Mouse (Mus musculus): ENCODE measurements around the gene Abca3. TPM values are rescaled to one million over a fixed set of nuclear protein-coding genes. Genes with fewer than 3 reads are reported as not detected.
"Not testable (repeated sequence)": the region's sequence is repeated elsewhere in the genome, so short reads cannot be mapped to it uniquely, and the experiment has no call there.

Gene Abca3
- total RNA-seq, 2 experiments from 2014 or later = 111 to 118 TPM

DNA sequence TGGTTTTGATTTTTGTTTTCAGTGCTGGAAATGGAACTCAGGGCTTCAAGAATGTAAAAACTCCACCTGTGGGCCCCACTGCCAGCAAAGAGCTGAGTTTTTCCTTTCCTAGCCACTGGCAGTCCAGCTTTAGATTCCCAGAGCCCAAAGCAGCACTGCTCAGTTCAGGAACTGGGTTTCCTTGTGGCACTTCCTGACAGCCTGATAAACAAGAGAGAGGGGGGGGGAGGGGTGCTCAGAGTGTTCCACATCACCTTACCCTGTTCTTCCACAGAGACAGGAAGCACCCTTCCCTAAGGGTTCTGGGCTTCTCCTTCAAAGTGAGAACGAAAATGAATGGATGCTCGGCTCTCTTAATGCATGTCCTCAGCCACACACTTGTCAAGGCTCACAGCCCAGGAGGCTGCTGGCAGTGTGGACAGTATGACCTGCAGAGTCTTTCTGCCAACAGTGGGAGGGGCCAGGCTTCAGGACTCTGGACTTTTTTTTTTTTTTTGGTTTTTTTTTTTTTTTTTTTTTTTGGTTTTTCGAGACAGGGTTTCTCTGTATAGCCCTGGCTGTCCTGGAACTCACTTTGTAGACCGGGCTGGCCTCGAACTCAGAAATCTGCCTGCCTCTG, 23.5 kb downstream of the Abca3 start:
- intact Hi-C loops (cut with DNase I) = no loop called here
- DNase-seq (ENCODE audit: low spot score in 2 of 2) = no peak

DNA sequence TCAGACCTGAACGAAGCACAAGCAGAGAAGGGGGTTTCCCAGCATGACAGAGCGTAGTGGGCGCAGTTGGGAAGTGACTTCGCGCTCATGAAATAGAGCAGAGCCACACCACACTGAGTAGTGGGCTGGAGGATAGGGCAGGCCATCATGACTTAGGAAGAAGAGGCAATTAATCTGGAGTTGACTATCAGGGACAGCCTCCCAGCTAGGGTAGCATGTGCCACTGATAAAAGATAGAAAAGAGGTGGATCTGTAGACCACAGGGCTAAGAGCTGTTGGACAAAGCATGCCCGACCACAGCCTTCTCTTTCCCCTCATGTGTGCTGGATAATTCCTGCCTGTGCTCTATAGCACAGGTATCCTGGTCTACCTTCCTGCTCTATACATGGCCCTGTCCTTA, 24.1 kb downstream of the Abca3 start:
- DNase-seq (ENCODE audit: low spot score in 2 of 2) = no peak
- intact Hi-C loops (cut with DNase I) = no loop called here

DNA sequence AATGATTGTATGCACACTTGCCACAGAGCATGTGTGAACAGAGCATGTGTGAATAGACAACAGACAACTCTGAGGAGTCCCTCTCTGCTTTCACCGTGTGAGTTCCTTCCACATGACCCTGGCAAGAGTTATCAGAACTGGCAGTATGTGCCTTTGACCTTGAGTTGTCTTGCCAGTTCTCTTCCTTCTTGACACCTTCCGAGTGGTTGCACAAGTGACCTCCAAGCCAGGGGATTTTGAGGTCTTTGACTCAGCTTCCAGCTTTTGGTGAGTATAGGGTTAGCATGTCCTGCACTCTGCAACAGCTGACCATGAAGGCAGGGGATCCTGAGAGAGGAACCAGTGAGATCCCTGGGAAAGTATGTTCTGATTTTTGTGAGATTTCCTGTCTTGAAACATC, 26.7 kb downstream of the Abca3 start:
- intact Hi-C loops (cut with DNase I) = no loop called here
- no peak for DNase-seq (ENCODE audit: low spot score in 2 of 2)

DNA sequence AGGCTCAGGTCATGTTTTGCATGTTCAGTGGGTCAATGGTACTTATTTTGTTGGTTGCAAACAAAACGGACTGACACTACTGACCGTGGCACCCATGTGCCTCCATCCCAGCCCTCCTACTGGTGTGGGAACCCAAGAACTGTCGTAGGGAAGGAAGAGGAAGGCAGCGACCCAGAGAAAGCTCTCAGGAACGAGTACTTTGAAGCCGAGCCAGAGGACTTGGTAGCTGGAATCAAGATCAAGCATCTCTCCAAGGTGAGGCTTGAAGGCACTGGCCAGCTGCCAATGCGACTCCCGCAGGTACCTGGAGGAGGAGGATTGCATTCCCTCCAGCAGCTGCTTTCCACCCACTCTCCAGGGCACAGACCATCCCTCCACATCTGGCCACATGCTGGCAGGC, 32.0 kb downstream of the Abca3 start:
- DNase-seq (ENCODE audit: low spot score in 2 of 2) = no peak
- intact Hi-C loops (cut with DNase I) = loop anchor here (10.0 kb wide), 1 partner anchor 209 kb away; no protein-coding TSS in a partner anchor

DNA sequence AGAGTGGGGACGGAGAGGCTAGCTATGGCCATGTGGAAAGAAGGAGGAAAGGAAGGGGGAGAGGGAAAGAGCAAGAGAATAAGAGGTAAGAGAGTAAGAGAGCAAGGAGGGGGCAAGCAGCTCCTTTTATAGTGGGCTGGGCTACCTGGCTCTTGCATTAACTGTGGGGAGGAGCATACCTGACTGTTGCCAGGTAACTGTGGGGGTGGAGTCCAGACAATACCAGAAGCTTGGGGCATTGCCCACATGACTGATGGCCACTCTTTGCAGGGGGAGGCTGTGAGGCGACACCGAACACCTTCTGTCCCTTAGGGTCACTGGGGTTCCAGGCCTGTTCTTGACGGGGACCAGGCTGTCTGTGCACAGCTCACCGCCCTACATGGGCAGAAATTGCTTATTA, 37.0 kb downstream of the Abca3 start:
- DNase-seq (ENCODE audit: low spot score in 2 of 2) = no peak
- intact Hi-C loops (cut with DNase I) = loop anchor here (10.0 kb wide), 1 partner anchor 214 kb away; no protein-coding TSS in a partner anchor

DNA sequence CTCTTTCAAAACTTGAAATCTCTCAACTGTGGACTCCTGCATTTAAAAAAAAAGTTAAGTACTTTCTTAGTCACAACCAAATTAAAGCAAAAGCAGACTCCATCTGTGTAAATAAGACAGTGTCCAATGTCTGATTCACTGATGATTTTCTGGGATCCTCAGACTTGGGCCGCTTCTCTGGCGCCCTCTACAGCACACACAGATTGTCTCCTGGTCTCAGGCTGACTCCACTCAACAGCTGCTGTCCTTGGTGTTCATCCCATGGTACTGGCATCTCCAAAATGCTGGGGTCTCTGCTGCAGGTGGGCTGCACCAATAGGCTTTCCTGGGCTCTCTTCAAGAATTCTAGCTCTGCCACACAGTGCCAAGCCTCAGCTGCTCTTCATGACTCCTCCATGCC, 38.1 kb downstream of the Abca3 start:
- intact Hi-C loops (cut with DNase I) = loop anchor here (10.0 kb wide), 1 partner anchor 215 kb away; no protein-coding TSS in a partner anchor
- peak; percentile 66 for DNase-seq (ENCODE audit: low spot score in 2 of 2)

DNA sequence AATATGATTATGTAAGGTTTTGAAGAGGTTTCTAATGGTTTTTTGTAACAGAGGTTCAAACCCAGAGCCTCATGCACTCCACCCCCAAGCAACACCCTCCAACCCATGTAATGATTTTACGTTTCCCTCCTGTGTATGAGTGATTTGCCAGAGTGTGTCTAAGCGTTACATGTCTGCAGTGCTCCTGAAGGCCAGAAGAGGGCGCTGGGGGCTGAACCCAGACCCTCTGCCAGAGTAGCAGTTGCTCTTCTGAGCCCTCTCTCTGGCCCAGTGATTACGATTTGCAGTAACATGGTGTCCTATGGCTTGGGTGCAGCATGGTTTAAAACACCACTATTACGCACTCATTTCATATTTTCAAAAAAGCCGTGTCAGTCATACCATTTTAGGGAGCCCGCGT, 39.4 kb downstream of the Abca3 start:
- peak in 1 of 2 experiments; percentile 19 for DNase-seq (ENCODE audit: low spot score in 2 of 2)
- intact Hi-C loops (cut with DNase I) = no loop called here

DNA sequence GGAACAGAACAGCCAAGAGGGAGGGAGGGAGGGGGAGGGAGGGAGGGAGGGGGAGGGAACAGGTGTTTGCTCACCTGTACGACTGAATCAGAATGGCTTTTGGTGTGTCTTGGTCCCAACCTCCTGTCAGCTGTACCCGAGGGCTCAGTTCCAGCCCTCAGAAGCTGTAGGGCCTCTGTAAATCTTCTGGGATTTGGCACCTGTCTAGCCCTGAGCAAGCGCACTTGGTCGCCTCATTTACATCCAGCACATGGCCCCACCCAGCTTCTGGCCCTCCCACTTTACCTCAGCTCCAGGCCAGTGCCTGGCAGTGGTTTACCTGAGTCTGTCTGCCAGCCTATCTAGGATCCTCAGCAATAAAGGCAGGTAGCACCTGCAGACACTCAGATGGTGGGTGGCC, 41.8 kb downstream of the Abca3 start:
- intact Hi-C loops (cut with DNase I) = no loop called here

DNA sequence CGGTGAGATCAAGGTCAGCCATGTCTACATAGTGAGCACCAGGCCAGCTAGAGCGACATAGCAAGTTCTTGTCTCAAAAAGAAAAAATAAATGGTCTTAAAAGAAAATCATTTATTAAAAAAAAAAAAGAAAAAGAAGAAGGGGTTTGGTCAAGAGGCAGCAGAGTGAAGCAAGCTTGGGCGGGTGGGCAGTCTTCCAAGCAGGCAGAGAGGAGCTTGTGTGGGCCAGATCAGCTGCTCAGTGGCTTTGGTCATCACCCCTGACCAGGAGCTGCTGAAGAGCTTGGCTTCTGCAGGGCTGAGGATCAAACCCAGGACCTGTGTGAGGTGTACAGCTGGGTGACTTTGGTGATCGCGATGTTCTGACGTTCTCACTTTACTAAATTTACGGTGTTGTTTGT, 42.7 kb downstream of the Abca3 start:
- intact Hi-C loops (cut with DNase I) = no loop called here
- DNase-seq (ENCODE audit: low spot score in 2 of 2) = no peak

More for the DNA sequence above, 41.8 kb downstream of the Abca3 start:
- DNase-seq (ENCODE audit: low spot score in 2 of 2) = no peak

DNA sequence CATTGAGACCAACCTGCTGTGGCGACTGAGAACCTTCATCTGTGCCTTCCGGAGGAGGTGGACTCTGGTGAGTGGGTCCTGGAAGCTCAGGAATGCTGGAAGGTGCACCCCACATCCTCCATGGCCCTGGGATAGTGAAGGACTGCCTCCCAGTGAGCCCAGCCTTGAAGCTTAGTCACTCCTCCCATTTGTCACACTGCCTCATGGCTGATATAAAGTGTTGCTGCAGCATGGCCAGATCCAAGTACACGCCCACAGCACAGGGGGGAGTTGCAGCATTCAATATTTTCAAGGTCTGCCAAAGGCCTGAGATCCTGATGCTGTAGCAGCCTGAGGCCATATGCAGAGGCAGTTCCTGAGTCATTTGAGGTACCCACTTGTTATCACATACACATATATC, 50.6 kb downstream of the Abca3 start:
- DNase-seq (ENCODE audit: low spot score in 2 of 2) = no peak
- intact Hi-C loops (cut with DNase I) = no loop called here

DNA sequence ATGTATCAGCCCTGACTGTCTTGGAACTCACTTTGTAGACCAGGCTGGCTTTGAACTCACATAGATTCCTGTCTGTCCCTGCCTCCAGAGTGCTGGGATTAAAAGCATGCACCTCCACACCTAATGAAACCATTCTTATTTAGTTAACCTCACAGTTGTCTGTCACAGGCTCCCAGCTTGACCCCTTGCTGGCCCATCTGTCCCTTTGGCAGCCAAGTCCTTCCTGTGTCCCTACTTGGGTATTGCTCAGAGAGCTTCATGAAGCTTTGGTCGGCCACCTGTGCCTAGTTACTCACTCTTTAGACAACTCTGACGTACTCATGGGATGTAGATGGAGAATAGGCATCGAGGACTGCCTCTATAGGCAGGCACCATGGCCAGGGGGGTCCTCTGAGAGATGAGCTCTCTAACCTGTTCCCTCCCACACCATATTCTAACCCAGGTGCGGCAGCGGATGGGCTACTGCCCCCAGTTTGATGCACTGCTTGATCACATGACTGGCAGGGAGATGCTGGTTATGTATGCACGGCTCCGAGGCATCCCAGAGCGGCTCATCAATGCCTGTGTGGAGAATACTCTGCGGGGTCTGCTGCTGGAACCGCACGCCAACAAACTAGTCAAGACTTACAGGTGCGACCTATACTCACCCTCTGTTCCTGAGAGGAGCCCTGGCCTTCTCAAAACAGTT, 55.5 kb downstream of the Abca3 start:
- intact Hi-C loops (cut with DNase I) = no loop called here
- no peak for DNase-seq (ENCODE audit: low spot score in 2 of 2)

DNA sequence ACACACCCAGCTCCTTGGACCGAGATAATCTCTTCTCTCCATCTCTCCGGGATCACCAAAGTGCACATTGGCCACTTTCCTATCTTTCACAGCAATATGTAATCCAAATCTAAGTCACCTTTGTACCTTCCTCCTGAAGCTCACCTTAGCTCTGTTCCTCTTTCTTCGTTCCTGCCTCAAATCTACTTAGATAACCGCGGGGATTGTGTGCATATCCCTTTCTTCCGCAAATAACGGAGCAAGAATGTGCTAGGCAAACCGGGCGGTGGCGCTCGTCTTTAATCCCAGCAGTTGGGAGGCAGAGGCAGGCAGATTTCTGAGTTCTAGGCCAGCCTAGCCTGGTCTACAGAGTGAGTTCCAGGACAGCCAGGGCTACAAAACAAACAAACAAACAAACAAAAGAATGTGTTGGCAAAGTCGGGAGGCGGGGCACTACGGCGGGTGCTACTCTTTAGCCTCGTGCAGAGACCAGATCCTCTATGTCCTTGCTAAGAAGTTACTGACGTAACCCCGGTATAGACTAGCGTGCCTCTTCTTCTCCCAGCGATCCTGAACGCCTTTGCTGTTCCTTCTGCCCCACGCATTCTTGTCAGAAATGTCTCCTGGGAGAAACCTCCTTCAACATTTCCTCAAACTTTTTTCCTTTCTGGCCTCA, 61.9 kb downstream of the Abca3 start:
- intact Hi-C loops (cut with DNase I) = no loop called here

DNA sequence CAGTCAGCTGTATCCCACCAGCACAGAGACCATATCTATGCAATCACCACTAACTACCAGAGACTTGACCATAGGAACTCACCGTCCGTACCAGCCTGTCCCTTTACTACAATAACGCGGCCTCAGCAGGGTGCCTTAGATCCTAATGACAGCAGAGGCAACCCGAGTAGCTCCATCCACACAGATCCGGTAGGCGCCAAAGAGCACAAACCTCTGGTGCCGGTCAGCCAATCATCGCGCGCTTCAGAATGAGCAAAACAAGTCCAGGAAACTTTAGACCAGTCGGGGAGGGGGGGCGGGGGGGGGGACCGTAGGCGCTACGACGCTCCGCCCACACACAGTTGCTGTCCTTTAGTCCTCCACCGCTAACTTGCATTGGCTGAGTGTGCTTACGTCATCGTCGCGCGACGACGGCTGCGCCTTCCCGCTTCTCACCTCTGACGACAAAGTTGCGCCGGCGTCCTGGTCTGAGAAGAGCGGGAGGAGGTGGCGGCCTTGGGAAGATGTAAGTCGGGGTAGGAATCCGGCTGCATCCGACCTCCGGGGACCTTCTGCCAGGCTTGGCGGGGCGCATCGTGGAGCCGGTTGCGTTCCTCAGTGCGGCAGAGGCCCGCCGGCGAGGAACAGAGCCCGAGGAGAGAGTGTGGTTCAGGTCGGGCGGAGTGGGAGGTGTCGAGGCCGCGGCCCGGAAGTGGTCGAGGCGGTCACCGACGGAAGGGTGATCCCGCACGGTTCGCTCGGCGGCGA, 62.7 kb downstream of the Abca3 start, which contains the start of gene Rnps1:
Rnps1 (plus strand) TSS at position 336 of the 747 bp plus-strand sequence.
- intact Hi-C loops (cut with DNase I) = no loop called here
- peak; percentile 94 to 95 for DNase-seq (ENCODE audit: low spot score in 2 of 2)

More for the DNA sequence above, 61.9 kb downstream of the Abca3 start:
- peak in 1 of 2 experiments; percentile 22 for DNase-seq (ENCODE audit: low spot score in 2 of 2)

DNA sequence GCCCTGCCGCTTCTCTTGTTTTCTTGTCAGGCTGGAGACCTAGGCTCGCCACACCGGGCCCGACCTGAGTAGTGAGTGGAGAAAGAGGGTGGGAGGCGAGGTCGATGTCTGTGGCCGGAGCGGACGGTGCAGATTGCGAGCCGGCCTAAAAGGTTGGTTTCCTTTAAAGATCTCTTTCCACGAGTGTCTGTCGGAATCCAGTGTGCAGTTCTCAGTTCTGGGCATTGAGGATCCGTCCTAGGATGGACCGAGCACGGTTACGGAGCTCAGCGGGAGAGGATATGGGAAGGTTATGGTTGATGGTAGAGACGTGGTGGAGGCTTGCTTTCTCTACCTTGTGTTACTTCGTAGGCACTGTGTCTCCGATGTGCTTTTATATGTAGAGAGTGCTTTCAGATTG, 63.3 kb downstream of the Abca3 start:
- intact Hi-C loops (cut with DNase I) = no loop called here
- DNase-seq (ENCODE audit: low spot score in 2 of 2) = no peak

DNA sequence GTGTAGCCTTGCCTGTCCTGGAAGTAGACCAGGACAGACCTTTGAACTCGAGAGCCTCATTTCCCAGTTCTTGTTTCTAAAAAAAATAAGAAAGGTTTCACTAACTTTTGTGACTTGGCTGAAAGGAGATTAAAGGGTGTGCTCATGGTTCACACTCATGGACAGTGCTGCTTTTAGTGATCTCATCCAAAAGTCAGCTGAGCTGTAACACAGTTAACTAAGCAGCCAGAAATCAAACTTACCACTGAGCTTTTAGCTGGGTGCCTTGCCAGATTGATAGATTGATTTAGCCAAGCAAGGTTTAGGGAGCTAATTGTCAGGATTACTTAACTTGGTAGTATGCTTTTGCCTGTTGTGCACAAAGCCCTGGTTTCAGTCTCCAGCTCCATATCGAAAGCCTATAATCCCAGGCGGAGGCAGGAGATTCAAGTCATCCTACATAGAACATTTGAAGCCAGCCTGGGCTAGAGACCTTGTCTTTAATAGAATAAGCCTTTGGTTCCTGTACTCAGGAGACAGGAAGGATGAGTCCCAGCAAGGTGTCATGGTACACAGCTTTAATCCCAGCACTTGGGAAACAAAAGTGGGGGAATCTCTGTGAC, 64.4 kb downstream of the Abca3 start:
- DNase-seq (ENCODE audit: low spot score in 2 of 2) = no peak
- intact Hi-C loops (cut with DNase I) = no loop called here

DNA sequence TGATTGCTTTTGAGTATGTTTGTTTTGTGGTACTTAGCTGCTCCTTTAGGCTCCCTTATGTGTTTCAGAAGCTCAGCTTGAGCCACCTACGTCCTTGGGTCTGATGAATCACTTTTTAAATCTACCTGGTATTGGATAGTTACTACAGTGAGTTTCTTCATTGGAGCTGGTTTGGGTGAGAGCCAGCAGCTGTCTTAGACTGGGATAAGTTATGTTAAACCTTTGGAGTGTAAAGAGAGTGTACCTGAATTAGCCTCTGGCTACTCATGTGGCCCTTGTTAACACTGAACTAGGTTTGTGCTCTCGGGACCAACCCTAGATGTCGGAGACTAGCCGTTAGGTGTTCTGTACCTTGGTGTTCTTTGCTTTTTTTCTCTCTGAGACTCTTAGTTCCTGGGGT, 71.4 kb downstream of the Abca3 start:
- DNase-seq (ENCODE audit: low spot score in 2 of 2) = no peak
- intact Hi-C loops (cut with DNase I) = no loop called here

DNA sequence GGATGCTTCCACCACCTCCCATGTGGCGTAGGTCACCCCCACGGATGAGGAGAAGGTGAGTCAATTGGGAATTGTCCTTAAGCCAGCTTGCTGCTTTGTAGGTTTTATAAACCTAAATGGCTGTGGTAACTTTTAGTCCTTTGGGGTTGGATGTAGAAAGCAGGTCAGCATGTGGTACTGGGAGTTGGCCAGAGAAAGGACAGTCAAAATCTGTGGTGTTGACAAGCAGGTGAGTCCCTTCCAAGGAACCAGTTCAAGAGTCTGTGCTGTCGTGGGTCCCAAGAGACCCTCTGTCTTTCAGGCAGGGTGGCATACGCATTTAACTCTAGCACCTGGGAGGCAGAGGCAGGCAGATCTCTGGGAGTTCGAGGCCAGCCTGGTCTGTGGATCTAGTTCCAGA, 72.7 kb downstream of the Abca3 start:
- no peak for DNase-seq (ENCODE audit: low spot score in 2 of 2)
- intact Hi-C loops (cut with DNase I) = no loop called here

DNA sequence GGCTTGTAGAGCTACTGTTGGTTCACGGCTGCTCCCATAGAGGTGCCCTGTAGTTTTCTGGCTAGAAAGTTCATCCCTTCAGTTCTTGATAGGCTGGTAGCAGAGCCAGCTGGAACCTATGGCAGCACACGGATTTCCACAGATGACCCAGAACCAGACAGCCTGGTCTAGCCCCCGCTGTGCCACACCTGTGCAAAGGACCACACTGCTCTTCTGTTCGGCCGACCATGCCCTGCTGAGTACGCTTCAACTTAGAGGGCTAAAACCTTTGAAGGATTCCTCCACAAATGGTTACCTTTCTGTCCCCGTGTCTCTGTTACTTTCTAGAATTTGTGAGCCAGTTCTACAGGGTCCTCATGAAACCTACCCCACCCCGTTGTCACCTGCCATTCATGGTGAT, 73.6 kb downstream of the Abca3 start:
- DNase-seq (ENCODE audit: low spot score in 2 of 2); intact Hi-C loops (cut with DNase I): not testable (repeated sequence)

DNA sequence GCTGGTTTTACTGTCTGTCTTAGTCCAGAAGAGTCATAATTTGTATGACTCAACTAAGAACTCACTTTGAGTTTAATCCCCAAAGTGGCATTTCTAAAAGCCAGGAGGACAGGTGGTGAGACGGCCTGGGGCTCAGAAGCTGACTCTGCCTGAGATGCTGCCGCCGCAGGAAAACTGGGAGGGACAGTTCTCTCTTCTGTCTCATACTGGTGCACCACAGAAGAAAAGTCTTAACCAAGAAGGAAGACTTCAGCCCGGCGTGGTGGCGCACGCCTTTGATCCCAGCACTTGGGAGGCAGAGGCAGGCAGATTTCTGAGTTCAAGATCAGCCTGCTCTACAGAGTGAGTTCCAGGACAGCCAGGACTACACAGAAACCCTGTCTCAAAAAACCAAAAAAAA, 74.2 kb downstream of the Abca3 start:
- intact Hi-C loops (cut with DNase I) = no loop called here
- no peak for DNase-seq (ENCODE audit: low spot score in 2 of 2)

Data from left cerebral cortex, postnatal 14 days (tissue).